Mouse (Mus musculus) heart, embryonic 10.5 days (tissue): ENCODE measurements around the gene Ficd. TPM values are rescaled to one million over a fixed set of nuclear protein-coding genes. Genes with fewer than 3 reads are reported as not detected.
"Not testable (repeated sequence)": the region's sequence is repeated elsewhere in the genome, so short reads cannot be mapped to it uniquely, and the experiment has no call there.

Source experiments
- DNase-seq: peaks from one replicate; pipeline ENCODE4 v3.0.0-alpha.2; 2017; ENCODE audit warnings: low spot score
- H3K27ac ChIP-seq: fragments of 300-500 bp; sonication (generic); 2 replicates; pipeline ENCODE4 v1.5.1; 2016; ENCODE audit warnings: mild to moderate bottlenecking
- H3K27me3 ChIP-seq: fragments of 300-500 bp; sonication (generic); 2 replicates; pipeline ENCODE4 v1.6.1; 2016; ENCODE audit warnings: mild to moderate bottlenecking; ENCODE audit not compliant: poor library complexity, insufficient read depth, severe bottlenecking
- H3K36me3 ChIP-seq: fragments of 300-500 bp; sonication (generic); 2 replicates; pipeline ENCODE4 v1.6.1; 2016; ENCODE audit warnings: mild to moderate bottlenecking, moderate library complexity
- H3K4me1 ChIP-seq: fragments of 300-500 bp; sonication (generic); 2 replicates; pipeline ENCODE4 v1.6.1; 2016; ENCODE audit warnings: mild to moderate bottlenecking
- H3K4me3 ChIP-seq: fragments of 300-500 bp; sonication (generic); 2 replicates; pipeline ENCODE4 v1.5.1; 2016; ENCODE audit warnings: mild to moderate bottlenecking, moderate library complexity
- H3K9me3 ChIP-seq: fragments of 300-500 bp; sonication (generic); 2 replicates; pipeline ENCODE4 v1.6.1; 2016; ENCODE audit warnings: mild to moderate bottlenecking, moderate library complexity
- WGBS: fragments of 180-500 bp; shearing (Covaris S2); methylation state at CpG from one replicate; pipeline ENCODE4 v1.1.7; 2016; 5-methylcytosine and 5-hydroxymethylcytosine counted together
- polyA plus RNA-seq: library from polyadenylated mRNA; unstranded; fragments of >200 nt; fragmentation: Nextera tagmentation; extraction: Ambion mirVana; gene quantifications from 2 replicates; pipeline ENCODE4 v1.2.1, GENCODE M21; 2016

Ficd gene
- polyA plus RNA-seq, 1 experiment from 2014 or later: 5.3 TPM

GRCm38 (mm10) chr5:113781875-113782274 lies 46.3 kb downstream of the Ficd start:
- Histone ChIP-seq H3K27ac (no peak overlapping the region), H3K9me3 (no peaks in the 10 kb centered on the region), H3K4me3 (no peak overlapping the region), H3K36me3 (peaks cover 17% of the 10 kb centered on the region), H3K4me1 (peaks cover 20% of the 10 kb centered on the region), H3K27me3 (no peaks in the 10 kb centered on the region; the same call in 1 of the 2 replicates)
- 73% methylated on average over 7 of the region's 7 CpGs for WGBS
- no peak for DNase-seq

GRCm38 (mm10) chr5:113782624-113783023 lies 47.0 kb downstream of the Ficd start:
- Histone ChIP-seq H3K27ac (peak overlapping the region; percentile 56; the same call in 1 of the 2 replicates), H3K27me3 (no peaks in the 10 kb centered on the region; the same call in 1 of the 2 replicates), H3K4me3 (no peak overlapping the region), H3K4me1 (peaks cover 20% of the 10 kb centered on the region), H3K9me3 (no peaks in the 10 kb centered on the region), H3K36me3 (peaks cover 11% of the 10 kb centered on the region)
- DNase-seq: no peak
- 56% methylated on average over 7 of the region's 7 CpGs for WGBS

- no peaks in the 10 kb centered on the region; the same call in 1 of the 2 replicates for H3K27me3 ChIP-seq
- H3K4me1 ChIP-seq: peaks cover 29% of the 10 kb centered on the region
- H3K36me3 ChIP-seq: peaks cover 3% of the 10 kb centered on the region; the same call in 1 of the 2 replicates
- WGBS: 6% methylated on average over 12 of the region's 12 CpGs
- no peak for DNase-seq
- H3K4me3 ChIP-seq: peak overlapping the region; percentile 40
- H3K27ac ChIP-seq: peak overlapping the region; percentile 56
- no peaks in the 10 kb centered on the region for H3K9me3 ChIP-seq
Observed at GRCm38 (mm10) chr5:113783581-113784001, 48.0 kb downstream of the Ficd start.

GRCm38 (mm10) chr5:113784104-113784503 lies 48.5 kb downstream of the Ficd start:
- 23% methylated on average over 3 of the region's 3 CpGs for WGBS
- not testable (repeated sequence) for DNase-seq
- peak overlapping the region; percentile 40 for H3K4me3 ChIP-seq

GRCm38 (mm10) chr5:113786985-113787384 lies 51.4 kb downstream of the Ficd start:
- H3K27ac ChIP-seq: no peak overlapping the region
- WGBS: 75% methylated on average over 5 of the region's 5 CpGs
- no peaks in the 10 kb centered on the region for H3K36me3 ChIP-seq

More at GRCm38 (mm10) chr5:113784104-113784503, 48.5 kb downstream of the Ficd start:
- H3K36me3 ChIP-seq, H3K9me3 ChIP-seq, H3K27me3 ChIP-seq: not testable (repeated sequence)
- H3K4me1 ChIP-seq: peaks cover 34% of the 10 kb centered on the region
- peak overlapping the region; percentile 56 for H3K27ac ChIP-seq

GRCm38 (mm10) chr5:113788645-113789044 lies 53.0 kb downstream of the Ficd start:
- no peaks in the 10 kb centered on the region for H3K9me3 ChIP-seq
- DNase-seq: no peak
- peaks cover 6% of the 10 kb centered on the region; the same call in 1 of the 2 replicates for H3K27me3 ChIP-seq
- no peak overlapping the region for H3K4me3 ChIP-seq
- peak overlapping the region; percentile 56 for H3K27ac ChIP-seq
- 48% methylated on average over 6 of the region's 6 CpGs for WGBS
- H3K4me1 ChIP-seq: peaks cover 48% of the 10 kb centered on the region
- 0 out of 2 replicates have a peak, but pooled peaks cover 2% of the 10 kb centered on the region for H3K36me3 ChIP-seq

More at GRCm38 (mm10) chr5:113786985-113787384, 51.4 kb downstream of the Ficd start:
- no peak for DNase-seq
- Histone ChIP-seq H3K27me3 (no peaks in the 10 kb centered on the region; the same call in 1 of the 2 replicates), H3K4me1 (peaks cover 53% of the 10 kb centered on the region), H3K4me3 (no peak overlapping the region), H3K9me3 (no peaks in the 10 kb centered on the region)

- Histone ChIP-seq H3K27me3 (peaks cover 7% of the 10 kb centered on the region; the same call in 1 of the 2 replicates), H3K36me3 (0 out of 2 replicates have a peak, but pooled peaks cover 3% of the 10 kb centered on the region), H3K4me3 (no peak overlapping the region), H3K27ac (peak overlapping the region; percentile 69), H3K9me3 (no peaks in the 10 kb centered on the region), H3K4me1 (peaks cover 42% of the 10 kb centered on the region)
- 50% methylated on average over 7 of the region's 7 CpGs for WGBS
- DNase-seq: no peak
Observed at GRCm38 (mm10) chr5:113789075-113789788, 53.6 kb downstream of the Ficd start.

Other genes with a start within 250 kb of the Ficd start
- gene Wscd2, start 245.5 kb upstream of the Ficd start, polyA plus RNA-seq: 2.5 and 4.3 TPM in 2 replicates
- 1.3 and 3.3 TPM in 2 replicates for gene Cmklr1, start 85.4 kb upstream of the Ficd start, polyA plus RNA-seq
- not detected in 2 replicates for gene 1700069L16Rik, start 11.0 kb upstream of the Ficd start, polyA plus RNA-seq
- gene Sart3, start 36.7 kb downstream of the Ficd start, polyA plus RNA-seq: 46.0 and 63.9 TPM in 2 replicates
- gene Iscu, start 36.9 kb downstream of the Ficd start, polyA plus RNA-seq: 98.7 and 105 TPM in 2 replicates
- 13.5 and 42.1 TPM in 2 replicates for gene Tmem119, start 64.7 kb downstream of the Ficd start, polyA plus RNA-seq
- 0.64 and 1.3 TPM in 2 replicates for gene Selplg, start 96.8 kb downstream of the Ficd start, polyA plus RNA-seq
- 163 and 178 TPM in 2 replicates for gene Coro1c, start 173.0 kb downstream of the Ficd start, polyA plus RNA-seq